Mouse (Mus musculus): ENCODE results near the gene Rasip1.

GRCm38 (mm10) chr7:45649351-45649750 lies 22.1 kb downstream of the Rasip1 start:
- no peak for TF ChIP-seq CTCF (IDR thresholded peaks at IDR 0.05; ENCODE audit: extremely low read depth, insufficient read length, insufficient replicate concordance, low read depth, low read length)
- no peak for TF ChIP-seq POLR2A (IDR thresholded peaks at IDR 0.05; ENCODE audit: low read depth, low read length)

All from small intestine, adult 2 months (tissue).